Mouse (Mus musculus) CH12.LX (cell line): ENCODE measurements around the gene Sgf29.

Experiments used
- CTCF ChIP-seq, 2 experiments: IDR thresholded peaks in 1 of 2; conservative IDR thresholded peaks in 1 of 2; 2 replicates each; pipeline ENCODE4 v1.5.1; 2011 to 2012; ENCODE audit warnings: low read depth in 2 of 2, low read length in 2 of 2, improper control_type of control experiment in 1 of 2, inconsistent platforms in 1 of 2, mild to moderate bottlenecking in 1 of 2, moderate library complexity in 1 of 2
- EP300 ChIP-seq: IDR thresholded peaks from 2 replicates; pipeline ENCODE4 v1.6.1; 2011; ENCODE audit warnings: low read length, improper control_type of control experiment
- MAX ChIP-seq: IDR thresholded peaks from 2 replicates; pipeline ENCODE4 v1.6.1; 2011; ENCODE audit warnings: low read length, improper control_type of control experiment
- MYC ChIP-seq: IDR thresholded peaks from 2 replicates; pipeline ENCODE4 v1.6.1; 2011; ENCODE audit warnings: low read depth, mild to moderate bottlenecking, improper control_type of control experiment, low read length
- PAX5 ChIP-seq: IDR thresholded peaks from 2 replicates; pipeline ENCODE4 v1.6.1; 2012; ENCODE audit warnings: low read length, inconsistent platforms, mixed read lengths
- POLR2A ChIP-seq: IDR thresholded peaks from 2 replicates; pipeline ENCODE4 v1.6.1; 2011; ENCODE audit warnings: low read depth, mild to moderate bottlenecking, improper control_type of control experiment, low read length
- TCF12 ChIP-seq: IDR thresholded peaks from 2 replicates; pipeline ENCODE4 v1.6.1; 2014; ENCODE audit warnings: low read depth, mild to moderate bottlenecking, inconsistent platforms, low read length, improper control_type of control experiment
- ZKSCAN1 ChIP-seq: IDR thresholded peaks from 2 replicates; pipeline ENCODE4 v1.6.1; 2012; ENCODE audit warnings: low read depth, inconsistent platforms, low read length, improper control_type of control experiment, borderline replicate concordance
- ZMIZ1 ChIP-seq: IDR thresholded peaks from 2 replicates; pipeline ENCODE4 v1.6.1; 2012; ENCODE audit warnings: low read depth, mild to moderate bottlenecking, inconsistent platforms, low read length, improper control_type of control experiment
- ZNF384 ChIP-seq: IDR thresholded peaks from 2 replicates; pipeline ENCODE4 v1.6.1; 2012; ENCODE audit warnings: low read depth, low read length, improper control_type of control experiment, inconsistent platforms

DNA sequence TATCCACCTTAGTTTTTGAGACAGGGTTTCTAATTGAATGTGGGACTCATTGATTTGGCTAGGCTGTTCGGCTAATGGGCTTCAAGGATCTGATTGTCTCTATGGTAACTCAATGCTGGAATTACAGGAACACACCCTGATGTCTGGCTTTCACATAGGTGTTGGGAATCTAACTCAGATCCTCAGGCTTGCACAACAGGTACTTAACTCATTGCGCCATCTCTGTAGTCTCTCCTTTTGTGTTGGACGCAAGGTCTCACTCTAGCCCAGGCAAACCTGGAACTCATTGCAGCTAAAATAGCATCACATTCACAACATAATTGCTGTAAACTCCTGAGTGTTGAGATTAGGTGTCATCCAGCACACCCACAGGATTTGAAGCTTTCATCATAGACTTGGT lies 21.0 kb downstream of the Sgf29 start:
- TF ChIP-seq CTCF (conservative IDR thresholded peaks at IDR 0.05 in 1 of 2, IDR thresholded peaks at IDR 0.05 in 1 of 2; ENCODE audit: low read depth in 2 of 2, low read length in 2 of 2), result no peak
- no peak for TF ChIP-seq POLR2A
- TF ChIP-seq ZMIZ1, result no peak
- no peak for TF ChIP-seq MAX
- TF ChIP-seq EP300, result no peak
- no peak for TF ChIP-seq TCF12
- no peak for TF ChIP-seq ZKSCAN1
- no peak for TF ChIP-seq MYC
- TF ChIP-seq ZNF384, result no peak
- TF ChIP-seq PAX5, result no peak
